Mouse (Mus musculus) ovary, adult 18-20 months (tissue): ENCODE data around the gene Olfml2a.
"Not testable (repeated sequence)": the region's sequence is repeated elsewhere in the genome, so short reads cannot be mapped to it uniquely, and the experiment has no call there.

Experiments used
- DNase-seq: peaks from one replicate; pipeline ENCODE4 v3.0.0; 2022; ENCODE audit warnings: low spot score, mixed read lengths

Gene Olfml2a

DNA sequence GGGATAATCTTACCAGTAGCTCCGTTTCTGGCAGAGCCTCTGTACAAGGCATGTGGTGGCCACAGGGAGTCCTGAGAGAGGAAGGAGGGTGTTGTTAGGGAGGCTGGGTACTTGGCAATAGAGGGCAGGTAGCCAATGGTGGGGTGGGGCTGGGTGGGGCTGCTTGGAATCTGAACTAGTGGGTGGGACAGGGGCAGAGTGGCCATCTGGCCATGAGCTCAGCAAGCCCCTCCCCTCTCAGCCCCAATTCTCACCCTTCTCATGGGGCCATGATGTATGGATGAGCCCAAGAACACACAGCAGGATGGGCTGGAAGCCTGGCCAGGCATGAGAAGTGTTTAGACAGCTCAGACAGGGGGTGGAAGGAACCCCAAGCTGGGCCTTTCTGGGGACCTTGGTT, 55.6 kb downstream of the Olfml2a start:
- DNase-seq: no peak

DNA sequence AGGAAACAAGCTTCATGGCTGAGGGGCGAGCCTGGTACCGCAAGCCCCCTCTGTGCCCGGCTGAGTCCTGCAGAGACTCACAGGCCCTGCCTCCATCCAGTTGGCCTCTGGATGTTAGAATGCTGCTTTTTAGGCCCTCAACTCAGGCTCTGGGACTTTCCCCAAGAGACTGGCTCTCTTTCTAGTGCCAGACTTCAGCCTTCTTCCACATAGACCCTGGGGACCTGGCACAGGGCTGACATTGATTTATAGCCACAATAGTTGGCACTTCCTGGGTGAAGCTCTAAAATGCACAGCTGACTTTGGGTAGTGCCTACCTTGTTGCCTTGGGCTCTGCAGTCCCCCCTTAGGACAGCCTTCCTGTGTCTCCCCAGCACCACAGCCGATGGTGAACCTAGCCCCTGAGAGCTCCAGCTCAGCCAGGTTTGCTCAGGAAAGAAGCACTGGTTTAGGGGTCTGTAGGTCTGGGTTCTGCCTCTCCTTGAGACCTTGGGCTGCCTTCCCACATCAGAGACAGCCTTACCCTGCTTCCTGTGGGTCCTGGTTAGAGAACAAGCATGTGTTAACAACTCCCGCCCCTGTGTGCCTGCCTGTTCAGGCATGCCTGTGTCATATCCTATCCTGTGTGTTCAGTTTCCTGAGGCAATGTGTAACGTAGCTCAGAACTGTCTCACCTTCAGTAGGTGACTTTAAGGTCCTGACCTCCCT, 56.2 kb downstream of the Olfml2a start:
- no peak for DNase-seq

DNA sequence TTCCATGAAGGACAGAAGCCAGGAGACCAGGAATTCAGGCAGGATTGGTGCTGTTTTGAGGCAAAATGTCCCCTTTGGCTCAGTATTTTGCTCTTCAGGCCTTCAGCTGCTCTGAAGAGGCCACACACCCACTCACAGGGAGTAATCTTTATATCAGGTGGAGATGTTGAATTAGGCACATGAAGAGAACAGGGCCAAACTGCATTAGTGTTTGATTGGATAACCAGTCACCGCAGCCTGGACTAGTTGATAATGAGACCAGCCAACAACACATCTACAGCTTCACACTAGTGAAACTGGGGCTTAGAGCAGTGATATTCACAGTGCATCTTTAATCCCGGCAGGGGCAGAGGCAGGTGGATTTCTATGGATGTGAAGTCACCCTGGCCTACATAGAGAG, 57.2 kb downstream of the Olfml2a start:
- no peak for DNase-seq

DNA sequence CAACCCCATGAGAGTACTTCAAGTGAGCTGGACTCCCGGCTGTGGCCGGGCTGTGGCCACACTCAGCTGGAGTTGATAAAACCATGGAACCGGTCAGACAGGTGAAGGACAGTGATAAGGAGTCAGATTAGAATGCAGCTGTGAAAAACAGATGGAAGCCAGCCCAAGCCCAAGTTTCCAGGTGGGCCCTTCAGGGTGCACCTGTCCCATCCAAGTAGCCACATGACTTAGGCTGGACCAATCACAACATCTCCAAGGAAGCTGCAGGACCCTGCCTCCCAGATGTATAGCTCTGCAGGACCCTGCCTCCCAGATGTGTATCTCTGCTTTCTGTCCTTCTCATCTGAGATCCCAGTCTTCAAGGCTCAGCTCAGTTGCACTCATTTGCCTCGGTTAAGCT, 60.2 kb downstream of the Olfml2a start:
- DNase-seq: no peak

DNA sequence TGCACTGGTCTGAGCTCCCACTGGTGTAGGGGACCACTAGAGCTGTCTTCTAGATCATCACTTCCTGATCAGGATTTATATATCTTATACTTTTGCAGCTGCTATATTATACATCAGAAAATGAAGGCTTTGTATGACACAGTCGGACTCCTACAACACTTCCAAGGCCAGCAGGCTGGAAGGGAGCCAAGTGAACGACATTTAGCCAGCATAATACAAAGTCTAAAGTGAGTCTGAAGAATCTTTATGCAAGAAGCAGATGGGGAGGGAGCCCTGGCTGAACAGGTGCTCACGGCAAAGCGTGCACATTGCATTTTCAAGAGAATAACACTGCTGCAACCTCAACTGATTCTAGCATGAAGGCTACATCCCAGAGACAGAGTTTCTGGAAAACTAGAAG, 60.7 kb downstream of the Olfml2a start:
- no peak for DNase-seq

DNA sequence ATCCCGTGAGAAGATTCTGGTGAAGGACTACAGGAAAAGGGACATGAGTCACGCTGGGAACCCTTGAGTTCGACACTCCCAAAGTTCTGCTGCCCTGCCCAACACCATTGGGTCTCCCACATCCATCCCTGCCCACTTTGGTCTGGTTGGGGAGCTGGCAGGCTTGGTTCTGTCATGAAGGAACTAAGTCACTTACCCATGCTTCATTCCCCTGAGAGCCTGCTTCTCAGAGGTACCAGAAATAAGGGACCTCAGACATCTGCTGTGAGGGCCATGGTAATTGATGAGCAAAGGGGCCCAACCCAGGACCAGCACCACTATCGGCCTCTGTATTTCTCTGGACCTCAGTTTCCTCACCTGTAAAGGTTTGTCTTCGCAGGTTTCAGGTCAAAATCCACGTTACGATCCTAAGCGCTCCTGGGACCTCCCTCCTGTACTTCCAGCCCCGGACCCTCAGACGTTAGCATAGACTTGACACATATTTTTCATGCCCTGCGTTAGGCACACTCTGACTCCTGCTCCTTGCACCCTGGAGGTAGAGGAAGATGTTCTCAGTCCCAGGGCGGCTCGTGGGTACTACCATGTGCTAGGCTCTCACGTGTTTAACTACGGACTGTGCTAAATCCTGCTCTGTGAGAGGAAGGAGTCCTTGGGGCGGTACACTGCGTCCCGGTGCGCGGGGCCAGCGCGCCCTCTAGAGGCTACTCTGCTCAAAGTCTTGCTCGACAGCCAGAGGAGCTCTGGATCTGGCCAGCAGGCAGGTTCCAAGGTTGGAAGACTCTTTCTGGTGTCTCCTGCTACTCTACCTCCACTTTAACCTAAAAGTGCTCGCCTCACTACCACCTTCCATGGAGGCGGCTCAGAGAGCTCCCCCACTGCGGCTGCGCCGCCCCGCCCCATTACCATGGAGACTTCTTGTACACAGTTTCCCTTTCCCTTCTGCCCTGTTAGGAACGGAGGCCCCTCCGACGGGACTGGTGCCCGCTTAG, 65.9 kb downstream of the Olfml2a start, which contains the start of gene Wdr38:
Gene Wdr38 (plus strand): TSS at position 91 of the 989 bp plus-strand sequence.
- peak; percentile 77 for DNase-seq

DNA sequence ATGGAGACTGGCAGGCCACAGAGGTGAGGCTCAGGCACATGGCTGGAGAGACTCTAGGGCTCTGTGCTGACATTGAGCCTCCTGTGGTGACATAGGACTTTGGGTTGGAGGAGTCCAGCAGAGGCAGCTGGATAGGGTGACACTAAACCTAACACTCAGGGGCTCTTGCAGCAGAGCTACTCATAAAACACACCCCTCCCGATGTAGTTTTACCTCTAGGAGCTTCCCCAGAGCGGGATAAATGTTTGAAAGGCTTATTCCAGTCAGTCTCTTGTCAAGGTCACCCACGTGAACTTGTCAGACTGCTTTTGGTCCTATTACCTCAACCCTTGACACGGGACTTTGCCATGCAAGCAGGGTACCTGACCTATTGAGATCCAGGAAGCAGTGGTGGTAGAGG, 67.6 kb downstream of the Olfml2a start:
- DNase-seq: no peak

DNA sequence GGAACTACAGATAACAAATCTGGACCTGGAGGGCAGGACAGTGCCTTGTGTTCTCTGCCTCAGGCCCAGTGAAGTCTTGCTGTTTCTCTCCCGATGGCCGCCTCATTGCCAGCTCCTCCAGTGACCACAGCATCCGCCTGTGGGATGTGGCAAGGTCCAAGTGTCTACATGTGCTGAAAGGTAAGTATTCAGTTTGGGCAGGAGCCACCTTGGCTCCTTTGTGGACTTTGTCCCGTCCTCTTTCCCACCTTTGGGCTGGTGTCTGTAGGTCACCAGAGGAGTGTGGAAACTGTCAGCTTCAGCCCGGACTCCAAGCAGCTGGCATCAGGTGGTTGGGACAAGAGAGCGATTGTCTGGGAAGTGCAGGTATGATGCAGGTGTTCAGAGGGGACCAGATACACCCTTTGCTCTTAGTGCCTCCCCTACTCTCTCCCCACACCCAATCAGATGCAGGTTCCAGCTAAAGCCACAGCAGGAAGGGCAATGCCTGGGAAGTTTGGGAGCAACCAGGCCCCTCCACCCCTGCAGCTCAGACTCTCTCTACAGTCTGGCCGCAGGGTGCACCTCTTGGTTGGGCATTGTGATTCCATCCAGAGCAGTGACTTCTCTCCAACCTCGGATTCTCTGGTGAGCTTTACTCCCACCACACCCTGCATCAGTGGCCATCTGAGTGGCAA, 68.3 kb downstream of the Olfml2a start:
- no peak for DNase-seq

DNA sequence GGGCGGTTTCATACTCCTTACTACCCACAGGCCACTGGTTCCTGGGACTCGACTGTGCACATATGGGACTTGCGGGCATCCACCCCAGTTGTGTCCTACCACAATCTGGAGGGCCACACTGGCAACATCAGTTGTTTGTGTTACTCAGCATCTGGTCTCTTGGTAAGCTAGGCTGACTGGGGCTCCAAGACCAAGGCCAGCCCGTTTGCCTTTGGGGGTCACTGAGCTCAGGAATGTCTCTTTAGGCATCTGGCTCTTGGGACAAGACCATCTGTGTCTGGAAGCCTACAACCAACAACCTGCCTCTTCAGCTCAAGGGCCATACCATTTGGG, 68.8 kb downstream of the Olfml2a start:
- DNase-seq: no peak

DNA sequence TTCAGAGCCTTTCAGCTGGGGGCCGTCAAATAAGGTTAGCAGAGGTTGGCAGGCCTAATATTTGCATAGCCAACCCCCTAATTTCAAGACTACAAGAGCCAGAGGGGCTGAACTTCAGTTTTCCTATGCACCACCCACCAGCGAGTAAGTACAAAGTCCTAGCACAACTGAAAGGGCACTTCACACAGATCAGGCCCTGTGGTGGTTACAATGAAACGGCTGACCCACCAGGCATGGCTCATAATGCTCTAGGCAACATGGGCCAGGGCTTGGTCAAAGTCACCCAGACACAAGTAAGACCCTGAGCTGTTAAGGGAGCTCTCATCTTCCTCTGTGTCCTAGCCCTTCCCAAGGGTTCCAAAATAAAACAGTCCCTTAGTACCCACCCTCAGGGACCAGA, 70.1 kb downstream of the Olfml2a start:
- no peak for DNase-seq

DNA sequence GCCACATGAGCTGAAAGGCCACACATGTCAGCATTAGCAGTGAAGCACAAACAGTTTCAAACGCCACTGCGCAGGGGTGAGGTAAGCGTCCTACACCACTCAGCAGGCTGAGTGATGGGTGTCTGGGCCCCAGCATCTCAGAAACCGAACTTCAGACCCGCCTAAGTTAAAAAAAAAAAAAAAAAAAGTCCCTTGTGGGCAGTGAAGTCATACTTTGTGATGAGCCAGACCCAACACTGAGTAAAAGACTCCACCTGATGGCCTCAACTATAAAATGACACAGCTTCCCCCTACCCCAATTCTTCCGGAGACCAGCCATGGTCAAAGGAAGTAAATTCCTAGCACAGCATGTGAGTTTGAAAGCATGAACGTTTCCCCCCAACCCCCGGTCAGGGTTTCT, 71.3 kb downstream of the Olfml2a start:
- no peak for DNase-seq

DNA sequence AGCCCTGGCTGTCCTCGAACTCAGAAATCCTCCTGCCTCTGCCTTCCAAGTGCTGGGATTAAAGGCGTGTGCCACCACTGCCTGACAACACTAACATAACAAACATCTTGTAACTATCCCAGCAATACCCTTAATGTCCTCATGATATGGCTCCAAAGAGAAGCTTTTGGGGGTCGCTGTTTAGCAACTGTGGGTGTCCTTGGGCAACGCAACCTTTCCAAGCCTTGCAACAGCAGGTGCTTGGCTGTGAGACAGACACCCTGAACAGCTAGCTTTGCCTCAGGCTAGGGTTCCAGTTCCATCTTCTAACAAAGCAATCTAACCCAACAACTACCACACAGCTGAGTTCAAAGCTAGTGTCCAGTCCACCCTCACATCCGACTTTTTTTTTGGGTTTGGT, 71.7 kb downstream of the Olfml2a start:
- DNase-seq: no peak

DNA sequence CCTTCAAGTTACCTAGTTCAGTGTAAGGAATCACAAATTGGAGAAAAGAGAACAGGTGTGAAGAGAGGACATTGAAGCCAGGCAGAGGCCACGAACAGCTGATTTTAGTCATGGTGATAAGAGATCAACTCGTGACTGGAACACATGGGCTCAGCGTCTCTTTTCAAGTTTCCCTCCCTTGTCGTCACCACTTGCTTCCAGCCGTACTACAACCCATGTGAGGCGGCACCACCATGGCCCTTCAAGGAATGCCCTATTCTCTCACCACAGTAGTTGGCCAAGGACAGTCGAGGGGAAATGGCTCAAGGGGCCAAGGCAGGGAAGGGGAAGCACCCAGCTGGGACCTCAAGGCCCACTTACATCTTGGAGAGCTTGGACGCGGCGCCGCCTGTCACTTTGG, 72.6 kb downstream of the Olfml2a start:
- no peak for DNase-seq

DNA sequence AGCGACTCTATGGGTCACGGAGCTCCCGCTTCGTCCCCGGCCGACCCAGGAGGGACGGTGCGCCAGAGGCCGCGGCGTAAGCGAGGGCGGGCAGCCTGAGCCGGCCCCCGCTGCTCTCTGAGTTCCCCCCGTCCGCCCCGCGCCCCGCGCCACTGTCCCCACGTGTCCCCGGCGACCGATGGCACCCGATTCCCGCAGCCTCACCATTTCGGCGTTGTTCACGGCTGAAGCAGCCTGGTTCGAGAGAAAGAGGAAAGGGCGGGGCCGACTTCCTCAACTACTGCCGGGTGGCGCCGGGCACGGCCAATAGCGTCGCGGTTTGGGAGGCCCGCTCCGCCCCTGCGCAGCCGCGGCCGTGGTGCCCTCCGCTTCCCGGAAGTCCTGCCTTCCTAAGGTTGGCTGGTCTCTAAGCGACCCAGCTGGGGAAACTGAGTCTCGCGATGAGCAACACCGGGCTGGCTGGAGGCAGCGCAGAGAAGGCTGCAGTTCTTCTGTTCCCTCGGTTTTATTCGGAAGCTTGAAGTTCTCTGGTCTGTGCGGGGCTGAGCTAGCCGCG, 73.2 kb downstream of the Olfml2a start, which contains the start of gene Arpc5l:
Gene Arpc5l (plus strand): TSS at position 469 of the 556 bp plus-strand sequence.
- DNase-seq: peak; percentile 84

DNA sequence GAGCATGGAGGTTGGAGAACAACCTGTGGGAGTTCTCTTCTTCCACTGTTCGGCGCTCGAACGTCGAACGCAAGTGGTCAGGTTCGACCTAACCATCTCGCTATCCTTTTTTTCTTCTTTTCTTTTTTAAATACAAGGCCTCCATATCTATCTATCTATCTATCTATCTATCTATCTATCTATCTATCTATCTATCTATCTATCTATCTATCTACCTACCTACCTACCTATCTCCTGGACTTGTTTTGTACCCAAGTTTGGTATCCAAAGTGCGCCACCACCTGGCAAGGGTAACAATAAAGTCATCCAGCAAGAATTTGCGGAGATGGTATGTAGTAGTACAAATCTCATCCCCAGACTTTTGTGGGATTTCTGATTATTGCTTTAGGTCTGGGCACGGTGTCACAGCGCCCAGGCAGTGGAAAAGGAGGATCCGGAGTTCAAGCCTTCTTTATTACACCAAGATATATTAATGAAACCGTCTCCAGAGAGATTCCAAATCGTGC, 73.8 kb downstream of the Olfml2a start, which contains the start of gene Rpl35:
Gene Rpl35 (minus strand): TSS at position 51 of the 506 bp plus-strand sequence.
- no peak for DNase-seq

DNA sequence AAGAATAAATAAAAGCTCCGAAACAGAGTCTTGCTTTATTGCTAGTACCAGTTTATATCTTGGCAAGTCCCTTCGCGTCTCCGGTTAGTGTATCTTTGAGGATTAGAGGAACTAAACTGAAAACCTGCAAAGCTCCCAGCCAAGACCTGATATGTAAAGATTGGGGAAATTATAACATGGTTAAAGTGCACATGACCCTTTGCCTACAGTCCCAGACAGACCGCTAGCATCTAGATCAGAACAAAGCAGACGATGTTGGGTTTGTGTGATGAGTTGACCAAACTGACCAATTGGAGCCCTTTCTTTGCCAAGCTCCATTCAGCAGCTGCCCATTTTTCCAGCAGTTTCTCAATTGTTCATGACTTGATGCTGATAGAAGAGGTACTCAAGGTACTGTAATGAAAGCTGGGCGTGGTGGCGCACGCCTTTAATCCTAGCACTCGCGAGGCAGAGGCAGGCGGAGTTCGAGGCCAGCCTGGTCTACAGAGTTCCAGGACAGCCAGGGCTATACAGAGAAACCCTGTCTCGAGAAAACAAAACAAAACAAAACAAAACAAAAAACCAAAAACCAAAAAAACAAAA, 74.5 kb downstream of the Olfml2a start:
- DNase-seq: no peak

DNA sequence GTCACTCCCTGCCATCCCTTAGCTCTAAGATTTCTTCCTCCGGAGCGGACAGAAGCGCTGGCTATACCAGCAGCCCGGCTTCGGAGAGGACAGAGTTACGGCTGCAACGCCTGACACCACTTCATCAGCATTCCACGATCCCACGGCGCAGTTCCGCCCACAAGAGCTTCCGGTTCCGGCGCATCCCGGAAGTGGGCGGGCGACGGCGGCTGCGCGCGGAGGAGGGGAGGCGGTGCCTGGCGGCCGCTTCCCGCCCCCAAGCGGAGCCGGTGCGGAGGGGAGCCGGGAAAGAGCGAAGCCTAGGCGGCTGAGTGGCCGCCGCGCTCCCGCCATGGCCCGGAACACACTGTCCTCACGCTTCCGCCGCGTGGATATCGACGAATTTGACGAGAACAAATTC, 76.1 kb downstream of the Olfml2a start:
- peak; percentile 89 for DNase-seq

DNA sequence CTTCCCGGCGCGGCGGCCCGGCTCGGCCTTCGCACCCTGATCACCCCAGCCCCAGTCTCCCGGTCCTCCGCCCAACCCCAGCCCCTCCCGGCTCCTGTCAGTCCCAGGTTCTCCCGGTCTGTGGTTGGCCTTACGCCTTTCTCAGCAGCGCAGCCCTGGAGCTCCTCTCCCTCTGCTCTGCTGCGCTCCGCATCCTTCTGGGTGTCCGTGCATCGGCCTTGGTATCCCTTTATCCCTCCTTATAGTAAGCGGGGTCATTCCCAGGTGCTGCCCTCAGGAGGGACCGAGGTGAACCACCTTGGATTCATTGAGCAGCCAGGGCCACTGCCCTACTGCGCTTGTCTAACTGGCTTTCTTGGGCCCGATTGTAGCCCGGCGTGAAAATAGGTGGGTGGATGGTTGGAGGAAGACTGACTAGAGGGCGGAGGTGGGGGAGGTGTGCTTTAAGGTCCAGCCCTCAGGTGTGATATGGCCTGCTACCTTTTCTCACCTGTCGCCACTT, 76.6 kb downstream of the Olfml2a start:
- peak; percentile 28 for DNase-seq

DNA sequence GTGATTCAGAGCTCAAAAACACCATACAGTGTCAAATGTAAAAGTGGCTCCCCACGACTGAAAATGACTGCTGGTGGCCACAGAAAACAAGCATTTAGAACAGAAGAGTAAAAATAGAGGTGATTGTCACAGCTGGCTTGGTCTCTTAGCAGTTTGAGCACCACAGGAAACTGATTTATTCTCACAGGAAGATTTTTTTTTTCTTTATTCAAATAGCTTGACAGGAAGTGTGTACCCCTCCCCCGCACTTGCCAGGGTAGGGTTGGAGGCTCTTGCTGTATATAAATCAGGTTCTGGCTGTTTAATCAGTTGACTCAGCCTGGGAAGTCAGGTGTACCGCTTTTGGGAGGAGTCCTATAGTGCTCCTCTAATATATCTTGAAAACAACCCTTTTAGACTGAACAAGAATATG, 77.2 kb downstream of the Olfml2a start:
- DNase-seq: no peak

DNA sequence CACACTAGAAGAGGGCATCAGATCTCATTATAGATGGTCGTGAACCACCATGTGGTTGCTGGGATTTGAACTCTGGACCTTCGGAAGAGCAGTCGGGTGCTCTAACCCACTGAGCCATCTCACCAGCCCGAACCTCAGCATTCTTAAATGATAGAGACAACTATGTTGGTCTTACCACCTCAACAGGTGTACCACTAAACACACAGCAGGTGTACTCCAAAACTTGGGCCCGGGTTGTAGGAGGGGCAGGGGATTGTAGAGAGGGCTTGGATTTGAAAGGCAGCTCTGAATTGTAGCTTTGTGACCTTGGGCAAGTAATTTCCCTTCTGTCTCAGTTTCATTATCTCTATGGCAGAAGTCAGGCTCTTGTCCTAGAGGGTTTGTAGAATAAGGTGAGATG, 78.4 kb downstream of the Olfml2a start:
- DNase-seq: not testable (repeated sequence)

DNA sequence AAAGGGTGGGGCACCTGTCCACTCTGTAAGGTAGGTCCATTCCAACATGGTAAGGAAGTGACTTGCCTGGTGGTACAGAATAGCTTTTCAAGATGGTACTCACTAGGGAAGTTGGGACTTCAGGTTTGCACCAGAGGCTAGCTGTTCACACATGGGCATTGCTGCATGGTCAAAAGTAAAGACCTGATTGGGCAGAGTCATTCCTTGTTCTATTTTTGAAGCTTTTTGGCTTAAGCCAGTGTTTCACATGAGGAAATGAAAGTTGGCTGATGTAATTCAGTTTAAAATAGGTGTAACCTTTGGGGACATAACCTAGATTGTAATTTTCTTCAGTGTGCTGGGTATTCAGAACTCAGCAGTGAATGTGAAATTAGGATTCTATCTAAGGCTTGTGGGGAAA, 79.5 kb downstream of the Olfml2a start:
- DNase-seq: no peak
